Mouse (Mus musculus) adrenal gland, postnatal 10 days (tissue): ENCODE results near the gene Pde8a. TPM values are rescaled to one million over a fixed set of nuclear protein-coding genes. Genes with fewer than 3 reads are reported as not detected.

Experiments used
- DNase-seq: peaks from one replicate; pipeline ENCODE4 v3.0.0; 2021; ENCODE audit warnings: mixed read lengths
- total RNA-seq, 2 experiments: library from RNA; stranded (reverse); gene quantifications; 2 replicates each; pipeline ENCODE4 v1.2.3; 2021

The Pde8a gene
- total RNA-seq, 2 experiments from 2014 or later: 29.9 to 31.0 TPM

DNA sequence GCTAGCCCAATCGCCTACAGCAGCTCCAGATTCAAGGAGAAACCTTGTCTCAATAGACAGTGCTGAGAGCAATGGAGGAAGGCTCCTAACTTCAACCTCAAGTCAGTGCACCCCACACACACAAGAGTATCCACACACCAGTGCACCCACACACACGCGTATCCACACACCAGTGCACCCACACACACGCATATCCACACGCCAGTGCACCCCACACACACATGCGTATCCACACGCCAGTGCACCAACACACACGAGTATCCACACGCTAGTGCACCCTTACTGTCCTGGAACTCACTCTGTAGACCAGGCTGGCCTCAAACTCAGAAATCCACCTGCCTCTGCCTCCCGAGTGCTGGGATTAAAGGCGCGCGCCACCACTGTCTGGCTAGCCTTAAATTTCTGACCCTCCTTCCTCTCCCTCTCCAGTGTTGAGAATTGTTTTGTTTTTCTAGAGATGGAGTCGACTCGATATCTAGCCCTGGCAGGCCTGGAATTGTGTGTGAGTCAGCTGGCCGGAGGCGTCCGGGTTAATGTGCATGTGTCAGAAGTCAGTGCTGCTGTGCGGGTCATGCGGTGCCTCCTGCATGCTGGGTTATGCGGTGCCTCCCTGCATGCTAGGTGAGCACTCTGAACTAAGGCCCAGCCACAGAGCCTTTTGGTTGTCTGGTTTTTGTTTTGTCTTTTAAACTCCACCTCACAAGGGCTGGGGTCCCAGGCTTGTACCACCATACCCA lies 124.6 kb downstream of the Pde8a start:
- DNase-seq: peak; percentile 35

DNA sequence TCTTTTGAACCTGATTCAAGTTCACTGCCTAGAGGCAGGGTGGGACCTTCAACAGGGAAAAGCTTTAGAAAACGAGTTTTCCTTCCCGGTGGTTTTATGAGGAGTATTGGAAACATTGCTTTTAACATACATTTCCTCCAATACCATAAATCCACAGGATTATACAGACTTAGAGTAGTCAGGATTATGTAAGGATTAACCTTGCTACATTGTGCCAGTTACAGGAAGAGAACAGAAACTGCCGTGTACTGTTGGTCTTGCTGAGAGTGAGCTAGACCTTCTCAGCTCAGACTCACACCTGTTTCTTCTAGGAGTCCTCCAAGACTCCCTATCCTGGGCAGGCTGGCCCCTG lies 125.1 kb downstream of the Pde8a start:
- no peak for DNase-seq

DNA sequence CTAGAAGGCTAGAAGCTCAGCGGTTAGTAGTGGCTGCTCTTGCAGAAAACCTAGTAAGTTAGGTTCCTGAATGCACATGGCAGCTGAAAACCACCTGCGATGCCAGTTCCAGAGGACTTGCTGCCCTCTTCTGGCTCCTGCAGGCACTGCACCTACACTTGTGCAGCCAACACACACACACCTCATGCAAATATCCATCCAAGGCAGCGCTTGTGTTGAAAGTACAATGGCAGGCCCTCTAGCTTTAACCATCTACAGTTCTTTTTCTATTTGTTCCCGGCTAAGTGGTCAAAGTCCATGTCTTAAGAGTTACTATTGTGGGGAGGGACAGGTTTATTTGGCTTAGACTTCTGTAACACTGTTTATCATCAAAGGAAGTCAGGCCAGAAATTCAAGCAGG lies 126.4 kb downstream of the Pde8a start:
- DNase-seq: peak; percentile 67

- DNase-seq: peak; percentile 32
These were observed 128.2 kb downstream of the Pde8a start for GRCm38 (mm10) chr7:81341563-81341962.

- peak; percentile 24 for DNase-seq
These were observed 129.1 kb downstream of the Pde8a start for GRCm38 (mm10) chr7:81342356-81343094.

DNA sequence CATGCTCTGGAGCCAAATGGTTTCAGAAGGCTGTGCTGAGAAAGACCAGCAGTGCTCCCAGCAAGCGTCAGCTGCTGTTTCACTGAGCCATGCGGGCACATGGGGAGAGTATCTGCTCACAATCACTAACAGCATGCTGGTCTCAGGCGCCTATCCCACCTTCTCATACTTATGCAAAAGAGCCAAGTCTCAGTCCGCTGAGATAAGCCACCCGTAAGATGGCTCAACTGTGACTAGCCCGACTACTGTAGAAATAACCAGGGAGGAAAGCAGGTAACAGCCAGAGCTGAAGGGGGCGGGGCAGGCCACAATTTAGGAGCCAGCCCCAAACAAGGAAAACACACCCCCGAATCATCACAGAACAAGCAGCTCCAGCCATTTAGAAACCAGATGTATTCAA lies 129.9 kb downstream of the Pde8a start:
- peak; percentile 24 for DNase-seq

DNA sequence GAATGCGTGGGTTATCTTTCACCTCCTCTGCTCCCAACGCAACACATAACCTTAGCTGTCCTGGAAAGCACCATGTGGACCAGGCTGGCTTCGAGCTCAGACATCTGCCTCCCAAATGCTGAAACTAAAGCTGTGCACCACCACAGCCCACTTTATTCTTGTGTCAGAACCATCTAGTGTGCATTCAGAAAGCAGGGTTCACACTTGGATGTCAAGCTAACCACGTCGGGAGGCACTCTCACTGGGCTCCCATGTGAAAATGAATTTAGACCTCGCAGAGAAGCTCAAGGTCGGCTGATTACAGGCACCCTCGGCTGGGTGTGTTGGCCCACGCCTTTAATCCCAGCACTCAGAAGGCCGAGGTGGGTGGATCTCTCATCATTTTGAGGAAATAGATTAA lies 130.4 kb downstream of the Pde8a start:
- DNase-seq: peak; percentile 32

DNA sequence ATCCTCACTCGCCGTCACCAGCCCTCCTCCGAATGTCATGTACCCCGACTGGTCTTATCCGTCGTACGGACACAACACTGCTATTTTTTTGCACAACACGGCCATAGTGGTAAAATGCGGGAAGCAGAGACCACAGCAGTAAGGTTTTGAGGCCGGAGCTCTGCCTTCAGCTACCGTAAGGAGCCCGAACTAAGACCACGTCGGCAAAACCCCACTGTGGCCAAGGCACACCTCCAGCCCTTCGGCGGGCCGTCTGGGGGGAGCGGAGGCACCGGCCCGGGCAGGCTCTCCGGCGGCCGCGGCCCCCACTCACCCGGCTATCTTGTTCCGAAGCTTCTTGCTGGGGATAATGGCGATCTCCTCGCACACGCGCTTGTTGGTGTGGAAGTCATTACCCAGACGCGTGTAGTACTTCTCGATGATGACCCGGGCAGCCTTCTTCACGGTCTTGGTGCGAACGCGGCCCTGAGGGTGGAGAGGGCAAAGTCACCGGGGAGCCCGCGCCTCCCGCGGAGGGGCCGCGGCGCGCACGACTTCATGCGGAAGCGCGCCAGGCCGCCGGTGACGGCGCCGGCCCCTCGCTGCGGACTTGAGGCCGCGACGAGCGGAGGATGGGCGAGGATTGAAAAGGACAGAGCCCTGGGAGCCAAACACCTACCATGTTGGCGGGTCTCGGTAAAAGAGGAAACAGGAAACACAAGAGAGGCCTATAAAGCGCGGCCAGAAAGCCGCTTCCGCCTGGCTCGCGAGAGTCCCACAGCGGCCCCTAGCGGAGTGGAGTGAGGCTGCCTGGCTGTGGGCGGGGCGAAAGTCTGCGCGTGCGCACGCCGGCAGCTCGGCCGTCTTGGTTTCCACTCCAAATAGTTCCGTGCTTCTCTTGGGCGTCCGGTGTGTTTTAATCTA lies 131.4 kb downstream of the Pde8a start, which contains the start of gene Rps17:
Gene Rps17 (minus strand): TSS at position 711 of the 903 bp plus-strand sequence.
- peak; percentile 99 for DNase-seq

GRCm38 (mm10) chr7:81345447-81346170 lies 132.2 kb downstream of the Pde8a start:
- DNase-seq: no peak

GRCm38 (mm10) chr7:81348206-81348605 lies 134.8 kb downstream of the Pde8a start:
- DNase-seq: no peak

DNA sequence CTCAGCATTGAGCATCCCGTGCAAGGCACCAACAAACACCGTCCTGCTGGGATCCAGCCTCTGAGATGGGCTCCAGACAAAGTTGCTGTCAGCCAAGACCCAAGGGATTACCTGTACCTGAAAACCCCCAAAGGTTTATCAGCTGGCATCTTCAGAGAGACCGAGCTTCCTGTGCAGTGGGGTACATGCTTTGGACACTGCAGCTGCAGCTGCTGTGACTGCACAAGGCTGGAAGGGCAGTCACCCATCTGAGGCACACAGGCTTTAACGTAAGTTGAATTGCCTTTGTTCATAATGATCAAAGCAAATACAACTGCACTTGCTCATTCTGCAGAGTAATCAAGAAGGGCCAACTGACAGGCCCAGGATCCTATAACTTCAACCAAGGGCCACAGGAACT lies 138.4 kb downstream of the Pde8a start:
- DNase-seq: no peak

- DNase-seq: no peak
These were observed 142.3 kb downstream of the Pde8a start for GRCm38 (mm10) chr7:81355746-81356145.

DNA sequence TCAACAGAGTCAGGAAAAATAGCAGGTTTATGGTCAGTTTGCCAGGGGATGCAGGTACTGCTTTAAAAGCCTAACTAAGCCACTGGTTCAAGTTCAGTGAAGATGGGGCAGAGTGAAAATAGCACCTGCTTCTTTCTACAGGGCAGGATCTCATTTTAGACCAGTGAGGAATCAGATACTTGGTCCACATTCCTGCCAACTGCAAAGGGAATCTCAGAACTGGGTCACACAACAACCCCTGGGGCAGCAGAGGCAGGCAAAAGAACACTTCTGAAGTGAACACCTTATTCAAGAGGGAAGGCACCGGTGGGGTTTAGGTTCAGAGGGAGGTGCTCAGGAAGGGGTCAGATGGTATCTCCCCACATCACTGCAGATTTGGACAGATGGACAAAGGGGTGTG lies 143.0 kb downstream of the Pde8a start:
- no peak for DNase-seq

DNA sequence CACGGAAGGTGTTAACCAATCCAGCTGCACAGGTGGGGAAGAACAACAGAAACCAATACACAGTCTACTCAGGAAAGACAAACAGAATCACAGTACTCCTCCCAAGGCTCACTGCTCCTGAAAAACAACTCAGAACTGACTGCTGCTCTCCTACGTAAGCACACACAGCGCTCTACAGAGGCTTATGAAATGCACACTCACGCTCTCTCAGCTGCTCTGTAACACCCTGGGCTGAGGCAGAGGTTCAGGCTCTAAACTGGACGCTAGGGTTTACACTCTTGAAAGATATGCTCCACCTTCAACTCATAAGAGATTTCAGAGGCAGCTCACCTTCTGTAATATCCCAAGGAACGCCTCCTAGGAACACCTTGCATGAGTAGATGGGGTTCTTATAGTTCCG lies 143.6 kb downstream of the Pde8a start:
- DNase-seq: no peak

DNA sequence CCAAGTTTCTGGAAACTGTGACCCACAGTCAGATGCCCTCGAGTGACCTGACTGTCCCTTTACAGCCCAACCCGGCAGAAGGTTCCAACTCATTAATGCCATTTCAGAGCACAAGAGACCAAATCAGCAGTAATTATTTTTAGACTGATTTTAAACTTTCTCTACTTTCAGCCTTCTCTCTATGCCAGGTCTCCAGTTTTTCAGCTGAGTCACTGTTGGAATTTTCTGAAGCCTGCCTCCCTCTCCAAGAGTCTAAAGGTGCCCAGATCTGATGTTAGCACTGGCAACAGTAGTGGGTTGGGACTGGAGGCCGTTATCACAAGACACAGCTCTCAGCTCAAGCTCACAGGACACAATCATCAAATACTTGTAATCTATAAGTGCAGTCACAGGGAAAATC lies 154.6 kb downstream of the Pde8a start:
- no peak for DNase-seq

DNA sequence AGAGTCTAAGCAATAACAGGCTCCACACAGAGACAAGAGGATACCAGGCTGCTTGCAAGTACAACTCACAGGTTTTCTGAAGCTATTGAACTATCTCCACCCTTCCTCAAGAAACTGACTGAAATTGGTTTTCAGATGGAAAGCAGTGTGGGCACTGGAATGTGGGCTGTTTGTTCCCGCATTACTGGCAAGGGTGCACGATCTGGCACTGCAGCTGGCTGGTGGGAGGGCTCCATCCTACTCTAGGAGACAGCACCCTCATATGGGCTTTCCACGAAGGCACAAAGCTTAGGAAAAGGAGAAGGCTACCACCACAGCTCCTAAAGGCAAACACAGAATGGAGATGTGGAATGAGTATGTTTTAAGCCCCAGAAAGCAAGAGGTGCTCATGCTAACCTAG lies 156.3 kb downstream of the Pde8a start:
- DNase-seq: no peak

GRCm38 (mm10) chr7:81371811-81372210 lies 158.4 kb downstream of the Pde8a start:
- no peak for DNase-seq

GRCm38 (mm10) chr7:81372337-81372920 lies 159.0 kb downstream of the Pde8a start:
- peak; percentile 61 for DNase-seq

- DNase-seq: no peak
These were observed 166.0 kb downstream of the Pde8a start for GRCm38 (mm10) chr7:81379363-81379762.
